Mouse (Mus musculus): ENCODE results near the gene Rgs8.

DNA sequence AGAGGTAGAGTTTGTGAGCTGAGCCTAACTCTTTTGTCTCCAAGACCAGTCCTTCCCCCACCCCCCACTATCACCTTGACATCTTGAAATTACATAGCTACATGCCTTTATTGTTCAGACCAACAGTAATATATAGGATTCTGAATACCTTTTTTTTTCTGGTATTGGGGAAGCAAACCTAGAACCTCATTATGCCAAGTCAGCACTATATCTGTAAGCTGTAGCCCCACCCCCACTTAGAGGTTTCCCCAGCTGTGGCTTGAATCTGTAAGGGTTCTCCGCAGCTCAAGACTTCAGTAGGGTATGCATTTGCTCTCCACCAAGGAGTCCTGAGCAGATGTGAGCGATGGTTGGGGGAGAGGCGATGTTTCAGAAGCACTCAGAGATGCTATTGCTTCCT lies 18.5 kb downstream of the Rgs8 start:
- TF ChIP-seq POLR2A (IDR thresholded peaks at IDR 0.05; ENCODE audit: insufficient read depth, low read depth, low read length) = no peak
- TF ChIP-seq CTCF (IDR thresholded peaks at IDR 0.05; ENCODE audit: insufficient read depth, low read depth, low read length) = no peak
